Mouse (Mus musculus) cerebellum, adult 2 months (tissue): ENCODE measurements around the gene Bbs9.

ENCODE experiments used
- CTCF ChIP-seq: fragments of 200-500 bp; IDR thresholded peaks from 2 replicates; pipeline ENCODE4 v1.5.1; 2011; ENCODE audit warnings: low read depth, mild to moderate bottlenecking, control low read depth, low read length, moderate library complexity, borderline replicate concordance; ENCODE audit not compliant: insufficient read depth
- POLR2A ChIP-seq: fragments of 200-500 bp; IDR thresholded peaks from 2 replicates; pipeline ENCODE4 v1.6.1; 2011; ENCODE audit warnings: low read length, control low read depth, borderline replicate concordance; ENCODE audit not compliant: insufficient read depth

DNA sequence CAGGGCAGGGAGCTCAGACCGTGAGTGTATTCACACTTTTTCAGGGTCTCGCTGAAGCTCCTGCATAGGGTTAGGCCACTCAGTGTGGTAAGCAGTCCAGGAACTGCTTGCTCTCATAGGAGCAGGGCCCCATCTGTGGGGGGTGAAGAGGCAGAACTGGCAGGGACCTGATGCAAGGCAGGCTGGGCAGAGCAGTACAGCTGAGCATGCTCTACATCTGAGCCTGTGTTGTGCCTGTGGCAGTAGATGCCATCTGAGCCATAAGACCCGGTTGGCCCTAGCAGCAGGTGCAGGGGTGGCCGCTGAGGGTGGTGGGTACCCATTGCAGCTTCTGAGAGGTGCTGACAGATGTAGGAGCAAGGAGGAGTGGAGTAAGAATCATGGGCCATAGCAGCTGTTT lies 202.5 kb downstream of the Bbs9 start:
- TF ChIP-seq CTCF (no peak), POLR2A (no peak)
